Mouse (Mus musculus) erythroblast, embryonic 14.5 days (primary cell): ENCODE measurements around the gene Gtf2f1.

Source experiments
- GATA1 ChIP-seq: IDR thresholded peaks from 2 replicates; pipeline ENCODE4 v1.6.1; 2012; ENCODE audit warnings: low read length, inconsistent platforms, mixed read lengths
- TAL1 ChIP-seq: IDR thresholded peaks from 3 replicates; pipeline ENCODE4 v1.6.1; 2012; ENCODE audit warnings: low read length, inconsistent platforms, mixed read lengths

DNA sequence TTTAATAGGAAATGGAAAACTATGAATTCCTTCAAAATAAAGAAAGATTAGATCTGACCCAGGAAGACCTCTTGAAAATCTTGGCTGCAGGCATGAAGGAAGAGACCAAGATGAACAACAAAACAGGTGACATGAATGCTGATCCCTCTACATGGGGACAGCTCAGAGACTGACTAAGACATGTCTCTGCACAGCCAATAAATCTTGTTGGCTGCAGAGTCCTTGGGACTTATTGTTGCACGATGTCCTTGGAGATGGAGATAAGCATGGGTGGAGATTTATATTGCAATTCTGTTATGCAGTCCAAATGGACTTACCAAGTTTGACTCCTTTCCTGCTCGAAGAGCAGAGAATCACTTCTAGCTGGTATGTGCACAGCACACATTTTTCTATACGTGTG is 41.8 kb downstream of the Gtf2f1 start:
- no peak for TF ChIP-seq GATA1
- TF ChIP-seq TAL1 = no peak
